ENCODE assay signal across 23 mouse cellular contexts in the genomic region with DNA sequence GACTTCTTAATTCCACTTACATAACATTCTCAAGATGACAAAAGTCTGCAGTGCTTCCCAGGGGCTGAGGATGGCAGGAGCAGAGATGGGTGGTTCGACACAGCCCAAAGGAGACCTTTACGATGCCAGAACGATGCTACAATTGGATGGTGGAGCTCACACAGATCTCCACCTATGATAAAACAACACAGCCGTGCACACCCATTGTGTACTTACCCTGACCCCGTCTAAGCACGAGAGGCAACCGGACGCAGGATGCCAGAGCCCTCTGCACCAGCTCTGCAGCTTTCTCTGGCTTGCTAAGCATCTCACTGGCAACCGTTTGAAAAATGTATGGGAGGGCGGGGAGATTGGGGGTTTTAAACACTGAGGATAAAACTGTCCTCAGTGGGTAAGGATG.
"Had no signal": no experiment of that assay in that cellular context is flagged by ENCODE, and none has a peak within 500 bp of the region (broad histone marks: within the 10 kb centered on the region; RNA-seq: fewer than 3 reads in every experiment).

No protein-coding gene starts in this region.

- H3K27me3 ChIP-seq: kidney, embryonic 15.5 days; limb, embryonic 12.5 days; limb, embryonic 15.5 days; megakaryocyte, embryonic 14.5 days; neural tube, embryonic 12.5 days; neural tube, embryonic 15.5 days; stomach, embryonic 15.5 days had no signal

- H3K4me2 ChIP-seq: kidney, embryonic 15.5 days; limb, embryonic 12.5 days; limb, embryonic 15.5 days; liver, embryonic 11.5 days; lung, embryonic 14.5 days; neural tube, embryonic 12.5 days; neural tube, embryonic 15.5 days; stomach, embryonic 15.5 days had no signal

- H3K27ac ChIP-seq: kidney, embryonic 15.5 days; limb, embryonic 12.5 days; limb, embryonic 15.5 days; liver, embryonic 14.5 days; midbrain, embryonic 10.5 days; neural tube, embryonic 12.5 days; neural tube, embryonic 15.5 days; stomach, embryonic 15.5 days had no signal

- H3K9me3 ChIP-seq: kidney, embryonic 15.5 days; limb, embryonic 15.5 days; midbrain, embryonic 10.5 days; neural tube, embryonic 12.5 days; neural tube, embryonic 15.5 days; stomach, embryonic 15.5 days had no signal

- H3K4me3 ChIP-seq: kidney, embryonic 15.5 days; limb, embryonic 12.5 days; limb, embryonic 15.5 days; megakaryocyte, embryonic 14.5 days; midbrain, embryonic 10.5 days; neural tube, embryonic 12.5 days; neural tube, embryonic 15.5 days; stomach, embryonic 15.5 days had no signal

- H3K36me3 ChIP-seq: kidney, embryonic 15.5 days; limb, embryonic 12.5 days; limb, embryonic 15.5 days; midbrain, embryonic 10.5 days; neural tube, embryonic 12.5 days; neural tube, embryonic 15.5 days; stomach, embryonic 15.5 days had no signal

- DNase-seq: kidney, adult 8-10 months; kidney, postnatal 10 days; kidney, postnatal 36 days; left cerebral cortex, postnatal 4 days; liver, postnatal 0 days; lung, embryonic 14.5 days; midbrain, embryonic 14.5 days; retina, postnatal 1 day; right cerebral cortex, postnatal 25 days; spleen, adult 18-20 months; thymus, postnatal 36 days had no signal

- H3K9ac ChIP-seq: kidney, embryonic 15.5 days; limb, embryonic 12.5 days; limb, embryonic 15.5 days; liver, embryonic 14.5 days; liver, postnatal 0 days; lung, embryonic 14.5 days; neural tube, embryonic 12.5 days; neural tube, embryonic 15.5 days; stomach, embryonic 15.5 days had no signal

- H3K4me1 ChIP-seq: kidney, embryonic 15.5 days; limb, embryonic 12.5 days; limb, embryonic 15.5 days; midbrain, embryonic 10.5 days; neural tube, embryonic 12.5 days; neural tube, embryonic 15.5 days; stomach, embryonic 15.5 days had no signal

- ATAC-seq: intestine, postnatal 0 days; liver, postnatal 0 days; lung, postnatal 0 days had no signal
